Mouse (Mus musculus) brain, embryonic 14.5 days (tissue): ENCODE data around the gene Gm4881.

ENCODE experiments used
- CTCF ChIP-seq: fragments of 200-500 bp; IDR thresholded peaks from 2 replicates; pipeline ENCODE4 v1.5.1; 2012; ENCODE audit warnings: inconsistent platforms, mild to moderate bottlenecking, moderate library complexity, borderline replicate concordance; ENCODE audit not compliant: insufficient read depth, insufficient read length; ENCODE audit errors: extremely low read depth
- POLR2A ChIP-seq: fragments of 200-500 bp; IDR thresholded peaks from 2 replicates; pipeline ENCODE4 v1.6.1; 2012; ENCODE audit warnings: mild to moderate bottlenecking, inconsistent platforms, borderline replicate concordance; ENCODE audit not compliant: poor library complexity, insufficient read depth, insufficient read length, severe bottlenecking; ENCODE audit errors: extremely low read depth

DNA sequence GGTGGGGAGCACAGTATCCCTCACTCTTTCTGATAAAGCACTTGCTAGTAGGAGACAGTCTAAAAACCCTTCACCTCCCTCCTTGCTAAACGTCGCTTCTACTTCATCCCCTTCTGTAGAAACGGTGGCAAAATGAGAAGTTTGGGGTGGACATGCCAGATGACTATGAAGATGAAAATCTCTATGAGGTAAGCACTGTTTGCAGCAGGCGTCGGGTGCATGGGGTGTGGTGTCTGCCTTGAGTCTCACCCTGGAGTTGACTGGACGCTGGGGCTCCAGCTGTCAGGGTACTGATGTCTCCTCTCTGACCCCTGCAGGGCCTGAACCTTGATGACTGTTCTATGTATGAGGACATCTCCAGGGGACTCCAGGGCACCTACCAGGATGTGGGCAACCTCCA is 43.2 kb downstream of the Gm4881 start:
- TF ChIP-seq POLR2A (no peak), CTCF (no peak)
